Mouse (Mus musculus): ENCODE results near the gene Spata7. TPM values are rescaled to one million over a fixed set of nuclear protein-coding genes. Genes with fewer than 3 reads are reported as not detected.

The Spata7 gene
- polyA plus RNA-seq, 1 experiment from 2014 or later, result 2.7 TPM

GRCm38 (mm10) chr12:98668132-98668814, 40.3 kb downstream of the Spata7 start:
- no peak overlapping the region for H3K4me2 ChIP-seq (replicated peaks; ENCODE audit: low read depth)
- no peak overlapping the region for H3K4me3 ChIP-seq (ENCODE audit: low read depth, low read length)
- 0 out of 2 replicates have a peak, but pooled peaks cover 2% of the 10 kb centered on the region for H3K36me3 ChIP-seq (ENCODE audit: control insufficient read depth, insufficient read depth)
- no peaks in the 10 kb centered on the region for H3K4me1 ChIP-seq (replicated peaks; ENCODE audit: control insufficient read depth, insufficient read depth, low read length)
- TF ChIP-seq CTCF (IDR thresholded peaks at IDR 0.05; ENCODE audit: low read depth), result no peak
- H3K9me3 ChIP-seq (ENCODE audit: control insufficient read depth), result no peaks in the 10 kb centered on the region
- no peak overlapping the region for H3K9ac ChIP-seq (ENCODE audit: low read depth, low read length)
- ATAC-seq, result no peak
- H3K27ac ChIP-seq (ENCODE audit: low read depth, low read length), result no peak overlapping the region
- H3K27me3 ChIP-seq (replicated peaks; ENCODE audit: control insufficient read depth, insufficient read depth, low read length), result no peaks in the 10 kb centered on the region
- 48% methylated on average over 10 of the region's 10 CpGs for WGBS

GRCm38 (mm10) chr12:98669086-98669485, 41.1 kb downstream of the Spata7 start:
- no peak overlapping the region for H3K4me3 ChIP-seq (ENCODE audit: low read depth, low read length)
- H3K4me2 ChIP-seq (replicated peaks; ENCODE audit: low read depth), result no peak overlapping the region
- no peaks in the 10 kb centered on the region for H3K27me3 ChIP-seq (replicated peaks; ENCODE audit: control insufficient read depth, insufficient read depth, low read length)
- ATAC-seq, result no peak
- H3K27ac ChIP-seq (ENCODE audit: low read depth, low read length), result no peak overlapping the region
- no peak overlapping the region for H3K9ac ChIP-seq (ENCODE audit: low read depth, low read length)
- H3K9me3 ChIP-seq (ENCODE audit: control insufficient read depth), result no peaks in the 10 kb centered on the region
- H3K36me3 ChIP-seq (ENCODE audit: control insufficient read depth, insufficient read depth), result 0 out of 2 replicates have a peak, but pooled peaks cover 2% of the 10 kb centered on the region
- TF ChIP-seq CTCF (IDR thresholded peaks at IDR 0.05; ENCODE audit: low read depth), result no peak
- H3K4me1 ChIP-seq (replicated peaks; ENCODE audit: control insufficient read depth, insufficient read depth, low read length), result no peaks in the 10 kb centered on the region
- 77% methylated on average over 10 of the region's 10 CpGs for WGBS

- TF ChIP-seq CTCF (IDR thresholded peaks at IDR 0.05; ENCODE audit: low read depth), result no peak
- H3K27ac ChIP-seq (ENCODE audit: low read depth, low read length), result no peak overlapping the region
- no peak overlapping the region for H3K4me2 ChIP-seq (replicated peaks; ENCODE audit: low read depth)
- no peaks in the 10 kb centered on the region for H3K27me3 ChIP-seq (replicated peaks; ENCODE audit: control insufficient read depth, insufficient read depth, low read length)
- H3K4me1 ChIP-seq (replicated peaks; ENCODE audit: control insufficient read depth, insufficient read depth, low read length), result no peaks in the 10 kb centered on the region
- 0 out of 2 replicates have a peak, but pooled peaks cover 2% of the 10 kb centered on the region for H3K36me3 ChIP-seq (ENCODE audit: control insufficient read depth, insufficient read depth)
- H3K4me3 ChIP-seq (ENCODE audit: low read depth, low read length), result no peak overlapping the region
- no peak for ATAC-seq
- no peaks in the 10 kb centered on the region for H3K9me3 ChIP-seq (ENCODE audit: control insufficient read depth)
- H3K9ac ChIP-seq (ENCODE audit: low read depth, low read length), result no peak overlapping the region
- 89% methylated on average over 5 of the region's 5 CpGs for WGBS
Measured at GRCm38 (mm10) chr12:98669864-98670263, 41.9 kb downstream of the Spata7 start.

- 74% methylated on average over 4 of the region's 4 CpGs for WGBS
- H3K4me3 ChIP-seq (ENCODE audit: low read depth, low read length), result no peak overlapping the region
- no peaks in the 10 kb centered on the region for H3K27me3 ChIP-seq (replicated peaks; ENCODE audit: control insufficient read depth, insufficient read depth, low read length)
- ATAC-seq, result no peak
- TF ChIP-seq CTCF (IDR thresholded peaks at IDR 0.05; ENCODE audit: low read depth), result no peak
- H3K9me3 ChIP-seq (ENCODE audit: control insufficient read depth), result no peaks in the 10 kb centered on the region
- H3K4me2 ChIP-seq (replicated peaks; ENCODE audit: low read depth), result no peak overlapping the region
- H3K9ac ChIP-seq (ENCODE audit: low read depth, low read length), result no peak overlapping the region
- H3K27ac ChIP-seq (ENCODE audit: low read depth, low read length), result no peak overlapping the region
- H3K4me1 ChIP-seq (replicated peaks; ENCODE audit: control insufficient read depth, insufficient read depth, low read length), result no peaks in the 10 kb centered on the region
- no peaks in the 10 kb centered on the region for H3K36me3 ChIP-seq (ENCODE audit: control insufficient read depth, insufficient read depth)
Measured at GRCm38 (mm10) chr12:98670429-98670828, 42.5 kb downstream of the Spata7 start.

- no peak overlapping the region for H3K4me2 ChIP-seq (replicated peaks; ENCODE audit: low read depth)
- no peak for TF ChIP-seq CTCF (IDR thresholded peaks at IDR 0.05; ENCODE audit: low read depth)
Measured at GRCm38 (mm10) chr12:98673879-98674278, 45.9 kb downstream of the Spata7 start.

GRCm38 (mm10) chr12:98674627-98675143, 46.7 kb downstream of the Spata7 start:
- H3K9me3 ChIP-seq (ENCODE audit: control insufficient read depth), result no peaks in the 10 kb centered on the region
- H3K9ac ChIP-seq (ENCODE audit: low read depth, low read length), result no peak overlapping the region
- peak; percentile 79 for TF ChIP-seq CTCF (IDR thresholded peaks at IDR 0.05; ENCODE audit: low read depth)
- no peaks in the 10 kb centered on the region for H3K4me1 ChIP-seq (replicated peaks; ENCODE audit: control insufficient read depth, insufficient read depth, low read length)
- peak overlapping the region; percentile 25 for H3K4me3 ChIP-seq (ENCODE audit: low read depth, low read length)
- peak; percentile 93 for ATAC-seq
- peak overlapping the region; percentile 61 for H3K4me2 ChIP-seq (replicated peaks; ENCODE audit: low read depth)
- peaks cover 15% of the 10 kb centered on the region for H3K36me3 ChIP-seq (ENCODE audit: control insufficient read depth, insufficient read depth)
- no peak overlapping the region; the same call in 1 of the 2 replicates for H3K27ac ChIP-seq (ENCODE audit: low read depth, low read length)
- 19% methylated on average over 9 of the region's 9 CpGs for WGBS
- H3K27me3 ChIP-seq (replicated peaks; ENCODE audit: control insufficient read depth, insufficient read depth, low read length), result no peaks in the 10 kb centered on the region

More at GRCm38 (mm10) chr12:98673879-98674278, 45.9 kb downstream of the Spata7 start:
- no peak for ATAC-seq
- no peaks in the 10 kb centered on the region for H3K4me1 ChIP-seq (replicated peaks; ENCODE audit: control insufficient read depth, insufficient read depth, low read length)
- no peak overlapping the region for H3K4me3 ChIP-seq (ENCODE audit: low read depth, low read length)
- H3K9ac ChIP-seq (ENCODE audit: low read depth, low read length), result no peak overlapping the region
- no peaks in the 10 kb centered on the region for H3K9me3 ChIP-seq (ENCODE audit: control insufficient read depth)
- H3K27ac ChIP-seq (ENCODE audit: low read depth, low read length), result no peak overlapping the region
- peaks cover 7% of the 10 kb centered on the region for H3K36me3 ChIP-seq (ENCODE audit: control insufficient read depth, insufficient read depth)
- H3K27me3 ChIP-seq (replicated peaks; ENCODE audit: control insufficient read depth, insufficient read depth, low read length), result no peaks in the 10 kb centered on the region
- WGBS, result 72% methylated on average over 6 of the region's 6 CpGs
